Mouse (Mus musculus) neural tube, embryonic 11.5 days (tissue): ENCODE results near the gene C530008M17Rik. TPM values are rescaled to one million over a fixed set of nuclear protein-coding genes. Genes with fewer than 3 reads are reported as not detected.

ENCODE experiments used
- ATAC-seq: fragments of 200-750 bp; cut with Nextera tagmentation; 2 replicates; pipeline ENCODE4 v1.8.0; 2017; ENCODE audit warnings: moderate number of reproducible peaks, mild to moderate bottlenecking, moderate TSS enrichment, moderate library complexity; ENCODE audit not compliant: insufficient read depth, low FRiP score, low TSS enrichment
- DNase-seq: peaks from one replicate; pipeline ENCODE4 v3.0.0-alpha.2; 2015; ENCODE audit warnings: low spot score
- H3K27ac ChIP-seq: fragments of 300-500 bp; sonication (generic); 2 replicates; pipeline ENCODE4 v1.5.1; 2014; ENCODE audit warnings: low read depth, mild to moderate bottlenecking, low read length
- H3K27me3 ChIP-seq: fragments of 300-500 bp; sonication (generic); 2 replicates; pipeline ENCODE4 v1.6.1; 2014; ENCODE audit warnings: mild to moderate bottlenecking, low read length, mixed read lengths; ENCODE audit not compliant: control insufficient read depth, insufficient read depth
- H3K36me3 ChIP-seq: fragments of 300-500 bp; sonication (generic); 2 replicates; pipeline ENCODE4 v1.6.1; 2014; ENCODE audit warnings: mild to moderate bottlenecking, low read length, moderate library complexity, mixed read lengths; ENCODE audit not compliant: control insufficient read depth, insufficient read depth
- H3K4me1 ChIP-seq: fragments of 300-500 bp; sonication (generic); 2 replicates; pipeline ENCODE4 v1.6.1; 2014; ENCODE audit warnings: low read length, mixed read lengths; ENCODE audit not compliant: control insufficient read depth, insufficient read depth
- H3K4me2 ChIP-seq: fragments of 300-500 bp; sonication (generic); 2 replicates; pipeline ENCODE4 v1.6.1; 2014; ENCODE audit warnings: low read depth, mild to moderate bottlenecking, moderate library complexity
- H3K4me3 ChIP-seq: fragments of 300-500 bp; sonication (generic); 2 replicates; pipeline ENCODE4 v1.5.1; 2014; ENCODE audit warnings: low read depth, low read length
- H3K9ac ChIP-seq: fragments of 300-500 bp; sonication (generic); 2 replicates; pipeline ENCODE4 v1.6.1; 2014; ENCODE audit warnings: mild to moderate bottlenecking, low read length
- H3K9me3 ChIP-seq: fragments of 300-500 bp; sonication (generic); 2 replicates; pipeline ENCODE4 v1.6.1; 2016; ENCODE audit warnings: low read length; ENCODE audit not compliant: control insufficient read depth
- WGBS: fragments of 180-500 bp; shearing (Covaris S2); extraction: QIAGEN DNeasy Blood & Tissue Kit; methylation state at CpG from one replicate; pipeline ENCODE4 v1.1.7; 2014; 5-methylcytosine and 5-hydroxymethylcytosine counted together
- polyA plus RNA-seq: library from polyadenylated mRNA; unstranded; fragments of >200 nt; fragmentation: Nextera tagmentation; extraction: Ambion mirVana; gene quantifications from 2 replicates; pipeline ENCODE4 v1.2.1, GENCODE M21; 2014

Gene C530008M17Rik
- polyA plus RNA-seq, 1 experiment from 2014 or later, result 38.6 TPM

DNA sequence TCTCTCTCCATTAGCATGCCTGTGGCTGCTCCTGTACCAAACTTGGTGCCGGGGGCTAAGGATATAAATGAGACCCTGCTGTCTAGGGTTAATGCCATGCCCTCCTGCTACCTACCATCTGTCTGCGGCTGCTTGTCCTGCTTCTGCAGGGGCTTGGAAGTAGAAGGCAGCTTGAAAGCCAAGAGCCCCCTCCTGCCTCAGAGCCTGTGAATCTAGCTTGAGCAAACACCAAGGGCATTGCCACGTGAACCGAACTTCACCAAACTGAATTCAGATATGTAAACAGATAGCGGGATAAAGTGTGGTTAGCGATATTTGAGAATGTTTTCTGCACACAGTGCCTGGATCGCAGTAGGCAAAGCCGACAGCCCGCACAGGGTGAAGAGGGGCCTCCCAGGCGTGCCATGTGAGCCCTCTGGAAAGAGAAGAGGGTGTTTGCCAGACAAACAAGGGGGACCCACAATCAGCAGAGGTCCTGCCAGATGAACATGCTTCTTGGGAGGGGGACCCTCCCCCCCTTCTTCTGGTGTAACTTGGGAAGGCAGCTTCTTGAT lies 106.9 kb downstream of the C530008M17Rik start:
- Histone ChIP-seq H3K36me3 (peaks cover 3% of the 10 kb centered on the region), H3K9me3 (no peaks in the 10 kb centered on the region), H3K4me2 (no peak overlapping the region), H3K4me3 (no peak overlapping the region), H3K9ac (no peak overlapping the region), H3K27me3 (no peaks in the 10 kb centered on the region), H3K27ac (peak overlapping the region; percentile 51; the same call in 1 of the 2 replicates), H3K4me1 (peaks cover 3% of the 10 kb centered on the region; the same call in 1 of the 2 replicates)
- ATAC-seq (peak; percentile 65; the same call in 1 of the 2 replicates), DNase-seq (peak; percentile 24)
- WGBS, result 73% methylated on average over 10 of the region's 10 CpGs

DNA sequence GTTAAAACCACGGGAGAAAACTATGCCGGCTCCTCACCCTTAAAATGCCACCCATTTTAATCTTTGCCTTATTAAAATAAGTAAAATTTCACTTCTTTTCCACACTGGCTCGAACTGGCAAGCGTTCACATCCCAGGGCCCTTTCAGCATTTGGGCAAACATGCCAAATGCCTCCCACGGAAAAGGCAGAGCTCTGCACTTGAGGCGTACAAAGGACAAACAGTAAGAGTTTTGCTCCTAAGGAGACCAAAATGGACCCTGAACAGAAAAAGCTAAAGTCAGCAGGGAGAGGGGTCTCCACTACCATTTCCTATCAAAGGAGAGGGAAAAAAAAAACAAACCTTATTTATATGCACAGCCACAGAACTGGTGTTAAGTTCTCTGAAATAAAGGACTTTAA lies 107.4 kb downstream of the C530008M17Rik start:
- no peak for ATAC-seq
- no peak overlapping the region for H3K9ac ChIP-seq
- DNase-seq, result no peak
- no peak overlapping the region for H3K4me3 ChIP-seq
- H3K36me3 ChIP-seq, result peaks cover 3% of the 10 kb centered on the region
- no peaks in the 10 kb centered on the region for H3K9me3 ChIP-seq
- H3K4me2 ChIP-seq, result no peak overlapping the region
- WGBS, result 88% methylated on average over 6 of the region's 6 CpGs
- H3K27me3 ChIP-seq, result no peaks in the 10 kb centered on the region
- peaks cover 3% of the 10 kb centered on the region; the same call in 1 of the 2 replicates for H3K4me1 ChIP-seq
- H3K27ac ChIP-seq, result no peak overlapping the region

DNA sequence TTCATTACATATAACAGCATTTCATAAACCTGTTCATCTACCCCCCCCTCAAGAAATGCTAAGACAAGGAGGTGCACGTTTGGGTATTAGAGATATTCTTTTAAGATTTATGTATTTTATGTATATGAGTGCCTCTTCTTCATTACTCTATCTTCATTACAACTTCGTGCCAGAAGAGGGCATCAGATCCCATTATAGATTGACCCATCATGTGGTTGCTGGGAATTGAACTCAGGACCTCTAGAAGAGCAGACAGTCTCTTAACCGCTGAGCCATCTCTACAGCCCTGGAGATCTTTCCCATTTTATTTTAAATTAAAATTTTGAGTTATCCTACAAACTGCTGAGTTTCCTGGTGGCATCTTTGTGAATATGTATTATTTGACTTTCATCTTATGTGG lies 112.7 kb downstream of the C530008M17Rik start:
- H3K9me3 ChIP-seq, result no peaks in the 10 kb centered on the region
- H3K27ac ChIP-seq, result no peak overlapping the region
- WGBS, result 76% methylated on average over 3 of the region's 3 CpGs
- no peak overlapping the region for H3K4me3 ChIP-seq
- ATAC-seq (no peak), DNase-seq (no peak)
- H3K27me3 ChIP-seq, result no peaks in the 10 kb centered on the region
- no peak overlapping the region for H3K9ac ChIP-seq
- peaks cover 3% of the 10 kb centered on the region for H3K36me3 ChIP-seq
- no peak overlapping the region for H3K4me2 ChIP-seq
- H3K4me1 ChIP-seq, result no peaks in the 10 kb centered on the region

DNA sequence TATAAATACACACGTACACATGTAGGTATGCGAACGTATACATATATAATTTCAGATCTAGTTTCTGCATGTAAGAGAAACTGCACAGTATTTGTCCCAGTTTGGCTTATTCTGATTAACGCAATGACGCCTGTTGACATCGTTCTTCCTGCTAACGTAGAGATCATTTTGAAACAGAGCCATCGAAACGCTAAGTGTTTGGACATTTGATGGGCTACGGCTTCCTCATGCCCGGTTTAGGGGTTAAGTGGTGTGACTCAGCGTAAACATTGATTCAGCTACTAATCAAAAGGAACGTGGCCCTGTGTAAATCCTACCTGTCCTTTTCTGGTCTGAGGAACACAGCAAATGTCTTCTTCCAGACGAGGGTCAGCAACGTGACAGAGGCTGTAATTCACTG lies 113.3 kb downstream of the C530008M17Rik start:
- Histone ChIP-seq H3K9me3 (no peaks in the 10 kb centered on the region), H3K9ac (no peak overlapping the region), H3K4me1 (no peaks in the 10 kb centered on the region), H3K4me2 (no peak overlapping the region), H3K36me3 (peaks cover 3% of the 10 kb centered on the region), H3K27ac (no peak overlapping the region), H3K27me3 (no peaks in the 10 kb centered on the region), H3K4me3 (no peak overlapping the region)
- ATAC-seq (no peak), DNase-seq (no peak)
- whole genome bisulfite sequencing, result 85% methylated on average over 15 of the region's 15 CpGs

DNA sequence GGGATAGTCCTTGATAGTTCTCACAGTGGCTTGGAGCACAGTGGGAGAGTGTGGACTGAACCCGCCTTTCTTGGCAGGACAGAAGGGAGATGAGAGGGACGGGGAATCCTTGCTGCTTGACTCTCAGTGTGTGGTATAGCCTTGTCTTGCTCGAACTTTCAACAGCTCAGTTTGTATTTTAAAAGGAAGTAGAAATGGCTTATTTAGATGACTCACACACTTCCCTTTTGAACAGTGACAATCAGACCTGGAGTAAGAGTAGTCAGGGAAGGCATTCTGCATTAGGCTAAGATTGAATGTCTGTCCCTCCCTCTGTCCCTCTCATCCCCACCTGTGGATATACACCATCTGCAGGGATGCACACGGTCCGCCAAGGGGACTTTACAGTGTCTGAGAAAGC lies 115.1 kb downstream of the C530008M17Rik start:
- no peaks in the 10 kb centered on the region for H3K27me3 ChIP-seq
- no peak for ATAC-seq
- no peak overlapping the region for H3K9ac ChIP-seq
- DNase-seq, result no peak
- no peaks in the 10 kb centered on the region for H3K9me3 ChIP-seq
- H3K36me3 ChIP-seq, result no peaks in the 10 kb centered on the region
- WGBS, result 89% methylated on average over 5 of the region's 5 CpGs
- H3K27ac ChIP-seq, result no peak overlapping the region
- H3K4me2 ChIP-seq, result no peak overlapping the region
- no peaks in the 10 kb centered on the region for H3K4me1 ChIP-seq
- no peak overlapping the region for H3K4me3 ChIP-seq

DNA sequence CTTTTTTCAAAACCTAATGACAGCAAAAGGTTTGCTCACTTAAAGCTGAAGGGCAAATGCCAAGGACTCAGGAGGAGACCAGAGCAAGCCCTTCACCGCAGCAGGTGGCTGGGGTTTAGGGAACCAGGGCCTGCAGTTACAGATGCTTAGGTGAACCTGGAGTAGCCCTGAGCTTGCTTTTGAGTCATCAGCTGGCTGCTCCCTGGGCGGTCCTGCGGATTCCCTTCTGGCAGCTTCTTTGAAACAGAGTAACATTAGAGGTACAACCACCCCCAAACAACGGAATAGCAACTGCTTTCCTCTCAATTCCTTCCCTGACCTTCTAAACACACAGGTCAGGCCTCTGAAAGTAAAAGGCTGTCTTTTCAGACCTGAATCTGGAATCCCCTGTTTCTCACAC lies 116.5 kb downstream of the C530008M17Rik start:
- H3K27me3 ChIP-seq, result no peaks in the 10 kb centered on the region
- H3K4me2 ChIP-seq, result no peak overlapping the region
- H3K4me1 ChIP-seq, result no peaks in the 10 kb centered on the region
- no peak overlapping the region for H3K9ac ChIP-seq
- no peak overlapping the region for H3K4me3 ChIP-seq
- H3K9me3 ChIP-seq, result no peaks in the 10 kb centered on the region
- H3K36me3 ChIP-seq, result no peaks in the 10 kb centered on the region
- ATAC-seq (no peak), DNase-seq (no peak)
- no peak overlapping the region for H3K27ac ChIP-seq
- 63% methylated on average over 4 of the region's 4 CpGs for WGBS

DNA sequence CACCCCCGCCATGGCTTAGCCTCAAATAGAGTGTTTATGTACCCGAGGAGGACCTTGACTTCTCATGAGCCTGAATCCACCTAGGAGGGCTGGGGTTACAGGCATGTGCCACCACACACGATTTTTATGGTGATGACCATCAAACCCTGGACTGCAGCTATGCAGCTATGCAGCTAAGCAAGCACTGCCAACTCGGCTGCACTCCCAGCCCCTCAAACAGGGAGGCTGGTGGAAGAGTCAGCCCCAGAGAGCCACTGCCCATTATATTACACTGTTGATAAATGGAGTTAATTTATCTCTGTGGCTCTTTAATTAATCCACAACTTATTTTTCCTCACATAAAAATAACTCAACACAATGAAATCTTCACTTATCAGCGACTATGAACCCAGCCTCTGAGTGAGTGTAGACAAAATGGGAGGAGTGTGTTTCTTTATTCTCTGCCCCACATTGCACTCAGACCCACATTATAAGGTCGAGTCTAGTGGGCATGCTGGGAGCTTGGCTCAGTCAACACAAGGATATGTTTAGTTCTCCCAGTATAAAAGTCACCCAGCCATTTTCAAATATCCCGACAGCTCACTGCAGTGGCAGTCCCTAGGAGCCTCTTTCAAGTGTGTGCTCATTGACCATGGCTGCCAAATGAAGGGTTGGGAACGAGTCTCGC lies 117.3 kb downstream of the C530008M17Rik start:
- H3K4me1 ChIP-seq, result no peaks in the 10 kb centered on the region
- ATAC-seq (no peak), DNase-seq (no peak)
- H3K4me3 ChIP-seq, result no peak overlapping the region
- no peaks in the 10 kb centered on the region for H3K36me3 ChIP-seq
- no peak overlapping the region for H3K4me2 ChIP-seq
- 79% methylated on average over 9 of the region's 9 CpGs for WGBS
- no peaks in the 10 kb centered on the region for H3K27me3 ChIP-seq
- H3K27ac ChIP-seq, result no peak overlapping the region
- H3K9ac ChIP-seq, result no peak overlapping the region
- H3K9me3 ChIP-seq, result no peaks in the 10 kb centered on the region

DNA sequence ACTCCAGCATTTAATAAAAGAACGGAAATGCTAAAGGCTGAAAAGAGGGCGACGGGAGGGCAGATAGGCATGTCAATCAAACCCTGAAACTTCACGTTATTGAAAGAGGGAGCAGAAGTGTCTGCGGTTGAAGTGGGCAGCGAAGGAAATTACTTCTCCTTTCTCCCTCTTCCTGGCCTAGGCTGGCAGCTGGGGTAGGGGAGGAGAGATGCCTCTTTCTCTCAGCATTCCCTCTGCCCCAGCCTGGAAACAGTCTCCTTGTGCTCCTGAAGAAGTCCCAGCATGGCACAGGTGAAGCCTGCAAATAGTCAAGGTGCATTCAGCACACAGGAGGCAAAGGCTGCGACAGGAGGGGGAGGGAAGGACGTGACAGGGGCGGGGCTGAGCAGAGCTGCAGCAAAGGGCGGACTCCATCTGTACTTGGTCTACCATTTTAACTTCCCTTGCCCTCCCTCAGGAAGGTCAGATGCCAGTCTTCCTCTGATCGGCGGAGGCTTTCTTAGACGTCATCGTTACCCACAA lies 122.8 kb downstream of the C530008M17Rik start:
- no peaks in the 10 kb centered on the region for H3K4me1 ChIP-seq
- no peaks in the 10 kb centered on the region for H3K36me3 ChIP-seq
- H3K9me3 ChIP-seq, result no peaks in the 10 kb centered on the region
- no peak for ATAC-seq
- no peak overlapping the region for H3K27ac ChIP-seq
- 65% methylated on average over 14 of the region's 14 CpGs for WGBS
- H3K4me3 ChIP-seq, result no peak overlapping the region
- H3K9ac ChIP-seq, result no peak overlapping the region
- H3K27me3 ChIP-seq, result no peaks in the 10 kb centered on the region
- H3K4me2 ChIP-seq, result no peak overlapping the region
- no peak for DNase-seq

DNA sequence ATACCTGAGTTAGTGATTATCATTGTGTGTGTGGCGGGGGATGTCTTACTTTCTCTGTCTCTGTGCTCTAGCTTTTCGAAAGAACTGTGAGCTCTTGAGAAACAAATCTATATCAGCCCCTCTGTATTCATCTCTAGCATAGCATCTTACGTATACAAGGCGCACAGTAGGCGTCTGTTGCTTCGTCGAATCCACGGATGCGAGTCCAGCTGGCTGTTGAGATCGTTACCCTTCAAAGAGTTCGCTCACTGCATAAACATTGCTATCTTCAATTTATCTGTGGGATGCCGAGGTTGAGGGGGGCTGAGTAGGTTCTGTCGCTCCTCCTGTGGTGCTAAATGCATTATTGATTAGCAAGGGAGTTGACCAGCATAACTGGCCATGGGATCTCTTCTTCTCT lies 125.6 kb downstream of the C530008M17Rik start:
- ATAC-seq (no peak), DNase-seq (no peak)
- no peaks in the 10 kb centered on the region for H3K9me3 ChIP-seq
- H3K4me1 ChIP-seq, result no peaks in the 10 kb centered on the region
- H3K27ac ChIP-seq, result no peak overlapping the region
- H3K36me3 ChIP-seq, result no peaks in the 10 kb centered on the region
- H3K4me2 ChIP-seq, result no peak overlapping the region
- H3K4me3 ChIP-seq, result no peak overlapping the region
- H3K27me3 ChIP-seq, result no peaks in the 10 kb centered on the region
- 84% methylated on average over 13 of the region's 13 CpGs for WGBS
- no peak overlapping the region for H3K9ac ChIP-seq
